Mouse (Mus musculus): ENCODE results near the gene Nlgn3. TPM values are rescaled to one million over a fixed set of nuclear protein-coding genes. Genes with fewer than 3 reads are reported as not detected.

Gene Nlgn3
- total RNA-seq, 2 experiments from 2014 or later = 161 to 163 TPM

- intact Hi-C loops (cut with DNase I) = no loop called here
Measured at GRCm38 (mm10) chrX:101369001-101369400, 70.0 kb downstream of the Nlgn3 start.

GRCm38 (mm10) chrX:101370573-101370972, 71.6 kb downstream of the Nlgn3 start:
- DNase-seq (ENCODE audit: low spot score in 2 of 2) = no peak
- intact Hi-C loops (cut with DNase I) = no loop called here

More at GRCm38 (mm10) chrX:101369001-101369400, 70.0 kb downstream of the Nlgn3 start:
- no peak for DNase-seq (ENCODE audit: low spot score in 2 of 2)

GRCm38 (mm10) chrX:101372946-101373345, 74.0 kb downstream of the Nlgn3 start:
- intact Hi-C loops (cut with DNase I) = no loop called here
- no peak for DNase-seq (ENCODE audit: low spot score in 2 of 2)

Other genes starting within 250 kb of the Nlgn3 start
- under 1 TPM in 1 of 2 experiments, not detected in 1; 0.10 TPM for gene Tex11, start 239.5 kb upstream of the Nlgn3 start, total RNA-seq (2021)
- gene Slc7a3, start 213.1 kb upstream of the Nlgn3 start, total RNA-seq (2021) = 1 to 10 TPM; 6.4 to 7.2 TPM
- 10 to 100 TPM; 73.8 to 78.0 TPM for gene Snx12, start 76.6 kb upstream of the Nlgn3 start, total RNA-seq (2021)
- gene Foxo4, start 44.6 kb upstream of the Nlgn3 start, total RNA-seq (2021) = 10 to 100 TPM; 15.5 to 17.0 TPM
- not detected for gene Gm614, start 35.2 kb upstream of the Nlgn3 start, total RNA-seq (2021)
- gene Il2rg, start 30.9 kb upstream of the Nlgn3 start, total RNA-seq (2021) = 1 to 10 TPM in 1 of 2 experiments, under 1 TPM in 1; 0.99 to 2.4 TPM
- not detected for gene Gm20489, start 30.1 kb upstream of the Nlgn3 start, total RNA-seq (2021)
- 10 to 100 TPM; 18.4 to 26.4 TPM for gene Med12, start 25.1 kb upstream of the Nlgn3 start, total RNA-seq (2021)
- 10 to 100 TPM in 1 of 2 experiments, 1 to 10 TPM in 1; 8.9 to 15.1 TPM for gene Gjb1, start 77.2 kb downstream of the Nlgn3 start, total RNA-seq (2021)
- gene Zmym3, start 121.7 kb downstream of the Nlgn3 start, total RNA-seq (2021) = 100 to 1,000 TPM; 113 to 170 TPM
- 100 to 1,000 TPM; 103 to 126 TPM for gene Nono, start 130.2 kb downstream of the Nlgn3 start, total RNA-seq (2021)
- gene Itgb1bp2, start 149.9 kb downstream of the Nlgn3 start, total RNA-seq (2021) = under 1 TPM; 0.77 to 0.94 TPM
- 10 to 100 TPM; 46.5 to 51.3 TPM for gene Taf1, start 233.6 kb downstream of the Nlgn3 start, total RNA-seq (2021)

All from left cerebral cortex, postnatal 36 days (tissue).